Mouse (Mus musculus) megakaryocyte, embryonic 14.5 days (primary cell): ENCODE measurements around the gene Tekt4.

Source experiments
- FLI1 ChIP-seq: IDR thresholded peaks from 2 replicates; pipeline ENCODE4 v1.6.1; 2012; ENCODE audit warnings: low read length, inconsistent platforms, mixed read lengths
- GATA1 ChIP-seq: IDR thresholded peaks from 3 replicates; pipeline ENCODE4 v1.6.1; 2012; ENCODE audit warnings: mixed read lengths, low read length, inconsistent platforms, borderline replicate concordance

GRCm38 (mm10) chr17:25429240-25429639 lies 25.2 kb upstream of the Tekt4 start:
- no peak for TF ChIP-seq GATA1
- no peak for TF ChIP-seq FLI1
